Comparison of ENCODE assay signal across 31 mouse cellular contexts in the genomic region with DNA sequence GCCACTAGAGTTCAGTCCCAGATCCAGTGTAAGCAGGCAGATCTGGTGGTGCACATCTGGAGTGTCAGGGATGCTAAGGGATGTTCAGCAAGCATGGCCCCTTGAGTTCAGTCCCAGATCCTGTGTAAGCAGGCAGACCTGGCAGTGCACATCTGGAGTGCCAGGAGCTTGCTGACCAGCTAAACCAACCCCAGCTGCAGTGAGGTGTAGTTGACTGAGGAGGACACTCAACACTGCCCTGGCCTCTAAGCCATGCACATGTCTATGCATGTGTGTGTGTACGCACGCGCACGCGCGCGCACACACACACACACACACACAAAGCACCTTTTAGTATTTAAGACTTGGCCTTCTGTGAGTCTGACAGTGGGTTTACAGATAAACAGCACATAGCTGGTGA.
"Had no signal": no experiment of that assay in that cellular context is flagged by ENCODE, and none has a peak within 500 bp of the region (broad histone marks: within the 10 kb centered on the region; RNA-seq: fewer than 3 reads in every experiment).

No protein-coding gene starts in this region.

- H3K4me2 ChIP-seq: limb, embryonic 12.5 days; limb, embryonic 13.5 days; limb, embryonic 15.5 days; liver, embryonic 11.5 days; liver, embryonic 12.5 days; liver, embryonic 13.5 days; liver, embryonic 15.5 days; lung, embryonic 14.5 days; lung, embryonic 15.5 days; midbrain, embryonic 12.5 days; midbrain, embryonic 13.5 days; midbrain, embryonic 15.5 days; neural tube, embryonic 12.5 days; neural tube, embryonic 13.5 days had no signal

- H3K4me1 ChIP-seq: limb, embryonic 10.5 days; limb, embryonic 12.5 days; limb, embryonic 13.5 days; limb, embryonic 15.5 days; lung, embryonic 15.5 days; midbrain, embryonic 15.5 days; neural tube, embryonic 12.5 days had no signal

- DNase-seq: left cerebral cortex, postnatal 4 days; liver; liver, embryonic 13.5 days; liver, postnatal 0 days; lung, adult 18-20 months; lung, adult 2 months; lung, embryonic 14.5 days; lung, postnatal 10 days; lung, postnatal 14 days; lung, postnatal 36 days; midbrain, embryonic 14.5 days had no signal

- ATAC-seq: liver, embryonic 12.5 days; liver, postnatal 0 days; lung, postnatal 0 days; midbrain, embryonic 13.5 days; midbrain, embryonic 15.5 days; midbrain, embryonic 16.5 days had no signal

- H3K9ac ChIP-seq: limb, embryonic 12.5 days; limb, embryonic 13.5 days; limb, embryonic 15.5 days; liver, embryonic 12.5 days; liver, embryonic 13.5 days; liver, embryonic 14.5 days; liver, embryonic 15.5 days; liver, postnatal 0 days; lung, embryonic 14.5 days; lung, embryonic 15.5 days; midbrain, embryonic 12.5 days; midbrain, embryonic 13.5 days; midbrain, embryonic 15.5 days; neural tube, embryonic 12.5 days; neural tube, embryonic 13.5 days had no signal

- H3K4me3 ChIP-seq: left cerebral cortex, adult 2 months; limb, embryonic 10.5 days; limb, embryonic 12.5 days; limb, embryonic 13.5 days; limb, embryonic 15.5 days; liver, embryonic 12.5 days; liver, embryonic 13.5 days; liver, embryonic 15.5 days; lung, embryonic 15.5 days; midbrain, embryonic 10.5 days; midbrain, embryonic 12.5 days; midbrain, embryonic 13.5 days; midbrain, embryonic 15.5 days; myocyte; neural tube, embryonic 12.5 days; neural tube, embryonic 13.5 days had no signal

- H3K9me3 ChIP-seq: limb, embryonic 10.5 days; limb, embryonic 13.5 days; limb, embryonic 15.5 days; liver, embryonic 12.5 days; liver, embryonic 13.5 days; liver, embryonic 15.5 days; lung, embryonic 15.5 days; midbrain, embryonic 10.5 days; midbrain, embryonic 12.5 days; midbrain, embryonic 13.5 days; midbrain, embryonic 15.5 days; neural tube, embryonic 12.5 days; neural tube, embryonic 13.5 days had no signal

- H3K27ac ChIP-seq: left cerebral cortex, adult 2 months; limb, embryonic 10.5 days; limb, embryonic 12.5 days; limb, embryonic 13.5 days; limb, embryonic 15.5 days; liver, embryonic 12.5 days; liver, embryonic 13.5 days; liver, embryonic 14.5 days; liver, embryonic 15.5 days; lung, embryonic 15.5 days; macrophage; midbrain, embryonic 10.5 days; midbrain, embryonic 12.5 days; midbrain, embryonic 13.5 days; midbrain, embryonic 15.5 days; neural tube, embryonic 12.5 days; neural tube, embryonic 13.5 days had no signal

- H3K27me3 ChIP-seq: limb, embryonic 12.5 days; limb, embryonic 13.5 days; limb, embryonic 15.5 days; liver, embryonic 12.5 days; liver, embryonic 13.5 days; liver, embryonic 15.5 days; lung, embryonic 15.5 days; midbrain, embryonic 12.5 days; midbrain, embryonic 13.5 days; midbrain, embryonic 15.5 days; neural tube, embryonic 12.5 days; neural tube, embryonic 13.5 days had no signal
